Mouse (Mus musculus) regulatory T cell (primary cell): Measurements from ENCODE around the gene Nfic.

Experiments
- in situ Hi-C: fragments of 300-600 bp; cut with MboI, MseI; formaldehyde crosslinking; loops from one replicate; pipeline ENCODE4 v1.15.1; 2025; ENCODE audit warnings: high pct_unique_total_duplicates

Gene Nfic

DNA sequence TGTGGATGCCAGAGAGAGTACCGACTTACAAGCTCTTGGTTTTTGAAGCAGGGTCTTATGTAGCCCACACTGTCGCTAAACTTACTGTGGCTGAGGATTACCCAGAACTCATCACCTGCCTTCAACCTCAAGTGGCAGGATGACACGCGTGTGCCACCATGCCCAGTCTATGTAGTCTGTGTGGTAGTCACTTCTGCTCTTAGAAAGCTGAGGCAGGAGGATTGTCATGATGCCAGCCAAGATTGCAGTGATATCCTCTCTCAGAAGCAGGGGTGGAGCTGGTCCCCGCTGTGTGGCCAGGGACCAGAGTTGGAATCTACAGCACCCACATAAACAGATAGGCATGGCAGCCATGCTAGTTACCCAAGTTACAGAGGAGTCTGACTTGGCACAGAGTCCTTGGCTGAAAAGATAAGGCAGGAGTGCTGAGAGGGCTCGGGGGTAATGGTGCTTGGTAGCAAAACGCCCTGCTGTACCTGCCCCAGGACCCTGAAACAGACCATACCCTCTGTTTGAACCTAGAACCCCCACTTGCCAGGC, 30.1 kb upstream of the Nfic start:
- in situ Hi-C loops, result no loop called here

DNA sequence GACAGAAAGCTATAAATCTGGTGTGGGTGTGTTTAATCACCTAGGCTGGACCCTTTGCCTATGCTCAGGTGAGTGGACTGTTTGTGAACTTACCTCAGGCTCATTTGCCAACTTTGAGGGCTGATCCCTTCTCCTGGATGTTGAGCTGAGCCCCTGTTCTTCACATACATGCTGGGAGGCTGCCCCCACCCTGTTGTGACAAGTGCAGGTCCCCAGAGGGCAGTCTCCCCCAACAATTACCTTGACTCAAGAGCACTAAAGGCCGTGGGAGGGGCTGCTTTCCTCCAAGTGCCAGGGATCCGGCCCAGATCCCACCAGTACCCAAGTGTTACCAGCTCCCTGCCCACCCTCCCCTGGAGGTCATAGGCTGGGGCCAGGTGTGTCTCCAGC, 29.6 kb upstream of the Nfic start:
- in situ Hi-C loops, result no loop called here

DNA sequence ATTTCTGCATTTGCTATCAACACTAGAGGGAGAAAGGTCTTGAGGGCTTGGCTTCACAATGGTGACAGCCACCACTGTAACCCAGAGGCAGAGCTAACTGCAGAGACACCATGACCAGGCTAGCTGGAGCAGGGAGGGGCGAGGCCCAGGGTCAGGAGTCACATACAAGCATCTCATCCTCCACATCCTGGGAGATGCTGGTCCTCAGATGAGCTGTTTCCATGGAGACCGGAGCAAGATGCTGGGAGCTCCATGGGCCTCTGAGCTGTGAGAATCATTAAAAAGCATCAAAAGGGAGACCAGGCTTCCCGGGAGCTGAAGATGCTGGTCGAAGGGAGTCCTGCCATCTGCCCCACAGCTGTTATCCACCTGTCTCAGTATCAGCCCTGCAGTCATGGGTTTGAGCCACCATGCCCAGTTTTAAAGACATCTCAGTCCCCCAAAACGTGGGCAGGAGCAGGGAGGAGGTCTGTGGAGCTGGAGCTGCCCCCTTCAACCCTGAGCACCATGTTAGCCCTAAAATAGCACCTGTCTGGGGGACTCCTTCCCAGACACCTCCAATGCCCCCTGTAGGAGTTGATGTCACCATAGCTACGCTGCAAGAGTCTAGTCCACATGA, 29.1 kb upstream of the Nfic start:
- in situ Hi-C loops, result no loop called here

DNA sequence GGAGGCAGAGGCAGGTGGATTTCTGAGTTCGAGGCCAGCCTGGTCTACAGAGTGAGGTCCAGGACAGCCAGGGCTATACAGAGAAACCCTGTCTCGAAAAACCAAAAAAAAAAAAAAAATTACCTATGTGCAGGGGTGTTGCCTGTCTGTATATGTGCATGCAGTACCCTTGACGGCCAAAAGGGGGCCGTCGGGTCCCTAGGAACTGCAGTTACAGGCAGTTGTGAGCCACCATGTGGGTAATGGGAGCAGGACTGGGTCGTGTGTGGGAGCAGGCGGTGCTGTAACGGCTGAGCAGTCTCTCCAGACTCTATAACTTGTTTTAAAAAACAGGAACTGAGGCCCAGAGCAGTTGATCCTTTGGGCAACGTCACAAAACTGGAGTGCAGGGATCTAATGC, 28.5 kb upstream of the Nfic start:
- in situ Hi-C loops, result no loop called here

- in situ Hi-C loops, result no loop called here
Measured at GRCm38 (mm10) chr10:81482533-81482889, 27.1 kb upstream of the Nfic start, which contains the start of gene Celf5. Gene Celf5, minus strand, starts transcription at chr10:81482709.

DNA sequence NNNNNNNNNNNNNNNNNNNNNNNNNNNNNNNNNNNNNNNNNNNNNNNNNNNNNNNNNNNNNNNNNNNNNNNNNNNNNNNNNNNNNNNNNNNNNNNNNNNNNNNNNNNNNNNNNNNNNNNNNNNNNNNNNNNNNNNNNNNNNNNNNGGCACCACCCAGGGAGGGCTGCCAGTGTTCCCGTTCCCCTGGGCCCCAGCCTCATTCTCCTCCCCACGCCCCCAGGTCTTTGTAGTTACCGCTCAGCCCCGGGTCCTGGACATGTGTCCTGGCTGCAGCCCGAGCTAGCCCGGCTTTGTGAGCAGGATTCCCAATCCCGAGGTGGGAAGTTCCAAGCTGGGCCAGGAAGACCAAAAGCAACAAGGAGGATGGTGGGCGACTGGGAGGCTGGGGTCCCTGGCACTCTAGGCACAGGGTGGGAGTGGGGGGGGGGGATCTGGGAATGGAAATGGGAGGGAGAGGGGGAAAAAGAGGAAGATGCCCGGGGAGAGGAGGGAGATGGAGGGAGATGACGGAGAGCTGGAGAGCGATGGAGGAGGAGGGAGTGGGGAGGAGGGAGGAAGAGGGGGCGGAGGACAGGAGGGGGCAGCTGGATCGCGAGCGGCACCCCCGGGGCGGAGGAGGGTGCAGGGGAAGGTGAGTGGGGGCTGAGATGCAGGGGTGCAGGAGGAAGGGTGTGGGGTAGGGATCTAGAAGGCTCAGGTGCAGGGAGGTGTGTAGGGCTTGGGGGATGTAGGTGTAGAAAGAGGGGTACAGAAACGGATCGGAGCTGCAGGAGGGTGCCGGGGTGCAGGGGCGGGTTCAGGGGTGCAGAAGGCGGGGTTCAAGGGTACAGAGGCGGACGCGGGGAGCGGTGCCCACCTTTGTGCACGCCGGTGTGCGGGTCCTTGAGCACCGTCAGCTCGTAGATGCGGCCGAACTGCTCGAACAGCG, 26.4 kb upstream of the Nfic start:
- in situ Hi-C loops, result no loop called here

DNA sequence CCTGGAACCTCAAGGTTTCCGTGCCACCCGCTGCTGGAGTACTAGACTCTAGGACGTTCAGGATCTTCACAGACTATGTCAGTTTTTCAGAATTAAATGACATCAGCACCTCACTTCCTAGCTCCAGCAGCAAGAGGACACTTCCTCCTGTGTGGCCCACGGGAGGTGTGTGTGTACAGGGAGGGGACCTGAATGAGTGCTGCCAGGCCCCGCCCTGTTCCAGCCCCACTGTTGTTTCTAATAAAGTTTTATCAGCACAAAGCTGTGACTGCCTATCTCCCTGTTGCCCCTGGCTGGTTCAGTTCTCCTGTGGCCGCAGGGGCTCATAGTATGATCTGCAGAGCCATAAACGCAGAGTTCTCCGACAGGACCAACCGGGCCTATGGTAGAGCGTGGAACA, 19.0 kb upstream of the Nfic start:
- in situ Hi-C loops, result no loop called here

DNA sequence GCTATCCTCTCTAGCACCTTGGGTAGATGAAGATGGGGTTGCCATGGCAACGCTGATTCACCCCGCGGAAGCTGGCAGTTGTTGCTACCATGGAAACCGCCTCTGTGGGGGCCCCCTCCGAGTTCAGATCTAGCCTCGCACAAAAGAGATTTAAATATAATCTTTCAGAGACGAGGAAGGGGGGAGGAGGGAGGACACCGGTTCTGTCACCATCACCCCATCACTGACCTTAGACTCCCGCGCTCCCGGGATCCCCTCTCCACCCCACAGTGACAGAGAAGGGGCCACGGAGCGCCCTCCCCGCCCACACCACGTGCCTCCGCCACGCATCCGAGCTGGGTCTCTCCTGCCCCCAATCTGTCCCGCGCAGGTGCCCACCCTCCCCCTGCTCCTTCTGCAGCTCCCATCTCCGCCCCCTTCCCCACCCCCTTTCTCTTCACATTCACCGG, 17.6 kb upstream of the Nfic start:
- in situ Hi-C loops, result no loop called here

- in situ Hi-C loops, result no loop called here
Measured at GRCm38 (mm10) chr10:81472403-81473002, 17.1 kb upstream of the Nfic start.

GRCm38 (mm10) chr10:81470454-81470853, 15.0 kb upstream of the Nfic start:
- in situ Hi-C loops, result no loop called here

- in situ Hi-C loops, result no loop called here
Measured at GRCm38 (mm10) chr10:81469253-81469652, 13.8 kb upstream of the Nfic start.

DNA sequence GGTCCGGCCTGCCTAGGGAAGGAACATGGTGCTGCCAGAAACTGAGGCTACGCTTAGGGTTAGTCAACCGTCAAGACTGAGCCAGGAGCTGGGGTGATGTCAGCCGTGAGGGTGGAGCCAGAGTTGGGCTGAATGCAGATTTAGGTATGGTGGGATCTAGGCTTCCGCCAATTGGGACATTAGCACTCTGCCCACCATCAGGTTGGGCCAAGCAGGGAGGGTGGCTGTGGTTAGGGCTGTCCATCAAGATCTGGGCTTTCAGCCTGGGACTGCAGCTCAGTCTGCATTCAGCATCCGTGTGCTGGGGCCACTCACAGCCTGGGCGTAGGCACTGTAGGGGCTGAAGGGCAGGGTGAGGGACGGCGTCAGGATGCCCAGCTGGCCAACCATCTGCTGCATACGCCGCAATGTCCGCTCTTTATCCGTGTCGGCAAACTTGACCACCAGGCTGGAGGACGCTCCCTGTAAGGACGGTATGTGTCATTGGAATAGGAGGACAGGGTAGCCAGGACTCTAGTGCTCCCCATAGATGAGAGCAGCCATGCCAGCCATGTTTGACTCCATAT, 12.3 kb upstream of the Nfic start:
- in situ Hi-C loops, result no loop called here

- in situ Hi-C loops, result no loop called here
Measured at GRCm38 (mm10) chr10:81466881-81467280, 11.4 kb upstream of the Nfic start.

- in situ Hi-C loops, result no loop called here
Measured at GRCm38 (mm10) chr10:81466066-81466465, 10.6 kb upstream of the Nfic start.

DNA sequence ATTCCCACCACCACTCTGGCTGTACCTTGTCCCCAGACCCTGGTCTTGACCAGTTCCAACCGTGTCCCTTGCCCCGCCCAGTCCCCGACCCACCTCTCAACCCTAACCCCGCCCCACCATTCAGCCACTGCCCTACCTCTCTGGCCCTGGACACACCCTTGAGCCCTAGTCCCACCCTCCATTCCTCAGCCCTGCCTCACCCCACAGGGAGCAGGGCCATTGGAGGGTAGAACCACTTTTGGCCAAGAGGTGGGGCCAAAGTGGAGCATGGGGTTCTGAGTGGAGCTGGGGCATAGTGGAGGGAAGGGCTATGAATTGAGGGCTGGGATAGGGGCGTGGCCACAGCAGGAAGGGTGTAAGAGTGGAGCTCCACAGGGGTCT, 9.8 kb upstream of the Nfic start:
- in situ Hi-C loops, result no loop called here

DNA sequence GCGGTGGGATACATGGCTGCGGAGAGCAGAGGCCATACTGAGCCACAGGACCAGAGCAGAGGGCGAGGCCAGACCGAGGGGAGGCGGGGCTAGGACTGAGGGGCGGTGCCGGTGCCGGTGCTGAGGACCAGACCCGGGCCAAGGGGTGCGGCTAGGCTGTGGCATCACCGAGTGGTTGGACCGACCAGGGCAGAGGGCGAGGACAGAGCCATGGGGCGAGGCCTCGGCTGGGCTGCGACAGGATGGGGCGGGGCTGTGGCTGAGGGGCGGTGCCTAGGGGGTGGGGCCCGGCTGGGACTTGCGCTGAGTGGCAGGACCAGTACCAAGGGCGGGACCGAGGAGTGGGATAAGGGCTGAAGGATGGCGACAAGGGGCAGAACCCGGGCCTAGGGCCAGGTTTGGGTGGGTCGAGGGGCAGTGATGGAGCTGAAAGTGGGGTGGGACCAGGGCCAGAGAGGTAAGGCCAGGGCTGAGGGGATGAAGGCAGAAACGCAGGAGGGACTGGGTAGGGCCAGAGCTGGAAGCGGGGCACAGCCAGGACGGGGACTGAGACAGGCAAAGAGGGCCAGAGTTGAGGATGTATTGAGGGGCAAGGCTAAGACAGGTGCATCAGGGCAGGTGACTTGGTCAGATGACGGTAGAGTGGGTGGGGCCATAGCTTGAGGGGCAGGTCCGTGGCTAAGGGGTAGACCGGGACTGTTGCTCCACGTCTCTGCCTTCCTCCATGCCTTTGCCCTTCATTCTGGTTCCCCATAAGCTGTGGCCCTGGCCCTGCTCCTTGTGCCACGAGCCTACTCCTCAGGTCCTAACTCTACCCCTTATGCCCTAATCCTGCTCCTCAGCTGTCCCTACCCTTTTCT, 9.2 kb upstream of the Nfic start:
- in situ Hi-C loops, result no loop called here

DNA sequence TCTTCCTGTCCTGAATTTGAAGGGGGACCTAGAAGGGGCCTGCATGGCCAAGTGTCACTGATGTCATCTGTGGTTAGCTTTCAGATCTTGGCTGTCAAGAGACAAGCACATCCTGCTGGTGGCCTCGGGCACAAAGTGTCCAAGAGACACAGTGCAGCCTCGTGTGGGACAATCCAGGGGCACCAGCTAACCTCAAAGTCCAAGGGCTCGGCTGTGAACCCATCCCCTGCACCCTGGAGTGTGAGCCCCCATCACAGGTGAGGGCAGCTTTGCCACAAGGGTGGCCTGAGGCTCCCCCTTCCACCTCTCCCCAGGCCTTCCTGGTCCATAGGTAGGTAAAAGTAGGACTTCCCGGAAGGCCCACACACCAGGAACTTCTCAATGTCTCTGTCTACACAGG, 8.1 kb upstream of the Nfic start:
- in situ Hi-C loops, result no loop called here

- in situ Hi-C loops, result no loop called here
Measured at GRCm38 (mm10) chr10:81462917-81463316, 7.5 kb upstream of the Nfic start.

DNA sequence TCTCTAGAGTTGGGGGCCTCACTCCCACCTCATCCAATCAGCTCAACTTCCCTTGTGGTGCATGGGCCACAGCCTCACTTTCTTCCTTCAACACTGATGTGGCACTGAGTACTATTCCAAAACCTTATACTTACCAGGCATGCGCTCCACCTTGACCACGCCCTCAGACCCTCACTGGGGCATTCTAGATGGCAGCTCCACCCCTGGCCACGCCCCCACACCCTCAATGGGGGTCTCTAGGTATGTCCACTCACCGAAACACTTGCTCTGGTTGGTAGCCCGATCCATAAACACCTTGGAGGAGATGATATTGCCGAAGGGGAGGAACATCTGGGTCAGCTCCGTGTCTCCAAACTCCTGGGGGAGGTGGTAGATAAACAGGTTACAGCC, 7.0 kb upstream of the Nfic start:
- in situ Hi-C loops, result no loop called here

DNA sequence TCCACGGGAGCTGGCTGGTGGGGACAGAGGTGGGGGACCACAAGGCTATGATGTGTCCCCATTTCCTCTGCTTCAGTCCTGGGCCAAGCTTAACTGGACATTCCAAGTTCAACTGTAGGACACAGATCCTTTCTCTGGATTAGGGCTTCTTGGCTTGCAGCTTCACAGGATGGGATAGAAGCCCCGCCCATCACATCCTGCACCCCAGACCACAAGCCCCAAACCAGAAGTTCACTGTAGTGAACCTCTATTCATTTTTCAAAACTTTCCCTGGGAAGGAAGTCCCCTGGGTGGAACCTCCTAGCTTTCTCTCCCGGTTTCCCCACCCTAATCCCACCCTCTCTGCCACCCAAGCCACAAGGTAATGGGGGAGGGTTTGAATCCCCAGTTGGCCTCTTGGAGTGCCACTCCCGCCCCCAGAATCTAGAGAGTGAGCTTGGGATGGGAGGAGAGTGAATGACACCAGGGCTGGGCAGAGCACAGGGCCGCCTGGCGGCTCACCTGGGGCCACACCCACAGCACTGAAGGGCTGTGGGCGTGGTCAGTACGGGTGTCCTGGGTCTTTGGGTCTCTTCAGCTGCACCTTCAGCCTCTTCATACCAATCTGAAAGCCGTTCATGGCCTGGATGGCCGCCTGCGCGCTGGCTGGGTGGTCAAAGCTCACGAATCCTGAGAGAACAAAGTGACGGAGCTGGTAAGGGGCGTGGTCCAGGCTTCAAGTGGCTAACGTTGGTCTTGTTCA, 6.4 kb upstream of the Nfic start:
- in situ Hi-C loops, result no loop called here

- in situ Hi-C loops, result no loop called here
Measured at GRCm38 (mm10) chr10:81460951-81461350, 5.5 kb upstream of the Nfic start.
